Mouse (Mus musculus): ENCODE measurements around the gene A1bg. TPM values are rescaled to one million over a fixed set of nuclear protein-coding genes. Genes with fewer than 3 reads are reported as not detected.

A1bg gene
- polyA plus RNA-seq (2016; fragmentation: Nextera tagmentation; extraction: Ambion mirVana), result not detected in 2 replicates

DNA sequence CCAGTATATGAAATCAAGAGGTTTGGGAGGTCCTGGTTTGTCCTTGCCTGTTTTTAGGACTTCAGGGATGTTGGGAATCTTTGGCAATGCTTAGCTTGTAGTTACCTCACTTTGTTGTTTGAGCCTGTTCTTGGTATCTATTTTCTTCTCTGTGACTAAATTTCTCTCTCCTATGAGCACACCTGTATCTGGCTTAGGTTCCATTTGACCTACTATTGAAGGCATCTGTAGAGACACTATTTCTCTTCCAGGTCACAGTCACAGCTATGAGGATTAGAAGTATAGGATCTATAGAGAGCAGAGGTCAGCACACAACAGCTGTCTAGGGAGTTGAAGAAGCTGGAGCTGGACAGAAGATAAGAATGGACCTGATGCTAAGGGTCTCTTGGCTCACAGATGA is at the start of gene A1bg:
Gene A1bg, minus strand, starts transcription at position 101 of the 400 bp plus-strand sequence.
- H3K27ac ChIP-seq, result no peak within 1 kb of the TSS
- H3K4me2 ChIP-seq, result no peak within 1 kb of the TSS
- no peaks in the 10 kb centered on the region for H3K27me3 ChIP-seq
- H3K4me3 ChIP-seq (replicated peaks), result no peak within 1 kb of the TSS
- no peak within 1 kb of the TSS for H3K9ac ChIP-seq (replicated peaks)
- H3K4me1 ChIP-seq (replicated peaks), result no peaks in the 10 kb centered on the region
- H3K36me3 ChIP-seq, result no peaks in the 10 kb centered on the region
- no peak for ATAC-seq (ENCODE audit: insufficient number of reproducible peaks, insufficient read depth, low FRiP score, low TSS enrichment, low read depth)
- no peaks in the 10 kb centered on the region for H3K9me3 ChIP-seq

DNA sequence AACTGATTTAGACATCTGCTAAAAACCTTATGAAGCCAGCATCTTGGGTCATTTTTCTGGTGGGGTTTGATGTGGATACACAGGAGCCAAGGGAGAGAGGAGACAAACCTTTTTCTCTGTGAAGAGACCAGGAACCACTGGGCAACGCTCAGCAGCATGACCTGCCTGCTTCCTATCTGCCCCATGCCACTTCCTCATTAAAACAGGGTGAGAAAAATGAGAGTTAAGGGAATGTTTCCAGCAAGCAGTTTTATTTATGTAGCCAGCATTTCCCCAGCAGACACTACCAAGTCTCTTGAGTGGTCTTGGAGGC is 45.7 kb upstream of the A1bg start:
- H3K36me3 ChIP-seq, result no peaks in the 10 kb centered on the region
- H3K27ac ChIP-seq, result no peak overlapping the region
- H3K9me3 ChIP-seq, result no peaks in the 10 kb centered on the region
- no peaks in the 10 kb centered on the region for H3K27me3 ChIP-seq
- no peak overlapping the region for H3K4me3 ChIP-seq (replicated peaks)
- no peak overlapping the region for H3K9ac ChIP-seq (replicated peaks)
- no peak overlapping the region for H3K4me2 ChIP-seq
- ATAC-seq (ENCODE audit: insufficient number of reproducible peaks, insufficient read depth, low FRiP score, low TSS enrichment, low read depth), result no peak
- WGBS, result 70% methylated on average over 1 of the region's 1 CpGs
- H3K4me1 ChIP-seq (replicated peaks), result no peaks in the 10 kb centered on the region; the same call in 1 of the 2 replicates

DNA sequence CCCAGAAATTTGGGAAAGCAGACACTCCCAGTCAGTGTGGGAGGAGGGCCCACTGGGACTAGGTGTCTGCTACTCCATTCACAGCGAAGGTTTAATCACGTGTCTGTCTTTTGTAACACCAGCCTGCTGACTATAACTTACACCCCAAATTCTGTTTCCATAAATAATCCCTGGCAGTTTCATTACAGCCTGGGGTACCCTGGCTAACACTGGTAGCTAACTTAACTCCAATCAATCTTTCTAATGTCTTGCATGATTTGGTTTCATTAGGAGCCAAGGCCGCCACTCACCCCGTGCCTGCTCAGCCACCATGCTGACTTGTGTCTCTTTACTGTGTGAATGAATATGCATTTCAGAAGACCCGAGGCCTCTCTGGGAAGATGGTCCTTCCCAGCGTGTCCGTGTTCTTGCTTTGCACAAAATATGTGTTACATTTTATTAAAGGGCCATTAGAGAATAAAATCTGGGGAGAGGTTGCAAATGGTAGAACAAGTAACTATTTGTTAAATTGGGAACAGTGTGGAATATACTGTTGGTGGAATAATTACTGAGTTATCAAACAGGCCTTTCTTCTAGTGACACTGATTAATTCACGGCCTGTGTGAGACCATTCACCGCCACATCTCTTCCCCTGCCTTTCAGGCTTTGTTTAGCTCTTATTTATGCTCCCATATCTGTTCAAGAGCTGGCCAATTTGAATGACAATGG is 45.2 kb upstream of the A1bg start:
- Histone ChIP-seq H3K27me3 (no peaks in the 10 kb centered on the region), H3K4me1 (replicated peaks) (no peaks in the 10 kb centered on the region; the same call in 1 of the 2 replicates), H3K36me3 (no peaks in the 10 kb centered on the region), H3K4me3 (replicated peaks) (no peak overlapping the region), H3K4me2 (no peak overlapping the region), H3K9me3 (no peaks in the 10 kb centered on the region), H3K9ac (replicated peaks) (no peak overlapping the region), H3K27ac (no peak overlapping the region)
- 46% methylated on average over 9 of the region's 9 CpGs for WGBS
- no peak for ATAC-seq (ENCODE audit: insufficient number of reproducible peaks, insufficient read depth, low FRiP score, low TSS enrichment, low read depth)

DNA sequence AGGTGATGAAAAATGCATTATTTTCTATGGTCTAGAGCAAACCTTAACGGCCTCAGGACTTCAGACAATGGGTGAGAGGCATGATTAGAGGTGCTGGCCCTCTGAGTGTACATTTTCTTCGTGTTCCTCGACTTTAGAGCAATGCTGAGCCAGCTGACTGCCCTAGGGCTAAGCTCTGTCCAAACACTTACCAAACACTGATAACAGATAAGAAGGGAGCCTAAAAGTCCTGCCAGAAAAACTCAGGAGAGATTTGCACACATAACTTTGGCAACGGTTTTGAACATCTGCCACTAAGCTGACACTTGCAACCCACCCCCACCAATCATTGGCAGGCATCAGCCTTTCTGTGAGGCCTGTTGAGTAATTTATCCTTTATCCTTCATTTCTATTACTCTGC is 2.9 kb upstream of the A1bg start:
- ATAC-seq (ENCODE audit: insufficient number of reproducible peaks, insufficient read depth, low FRiP score, low TSS enrichment, low read depth), result no peak
- no peak overlapping the region for H3K27ac ChIP-seq
- no peaks in the 10 kb centered on the region for H3K9me3 ChIP-seq
- no peaks in the 10 kb centered on the region for H3K36me3 ChIP-seq
- no peaks in the 10 kb centered on the region for H3K27me3 ChIP-seq
- H3K4me1 ChIP-seq (replicated peaks), result no peaks in the 10 kb centered on the region
- no peak overlapping the region for H3K4me3 ChIP-seq (replicated peaks)
- H3K4me2 ChIP-seq, result no peak overlapping the region
- 74% methylated on average over 4 of the region's 4 CpGs for WGBS
- no peak overlapping the region for H3K9ac ChIP-seq (replicated peaks)

DNA sequence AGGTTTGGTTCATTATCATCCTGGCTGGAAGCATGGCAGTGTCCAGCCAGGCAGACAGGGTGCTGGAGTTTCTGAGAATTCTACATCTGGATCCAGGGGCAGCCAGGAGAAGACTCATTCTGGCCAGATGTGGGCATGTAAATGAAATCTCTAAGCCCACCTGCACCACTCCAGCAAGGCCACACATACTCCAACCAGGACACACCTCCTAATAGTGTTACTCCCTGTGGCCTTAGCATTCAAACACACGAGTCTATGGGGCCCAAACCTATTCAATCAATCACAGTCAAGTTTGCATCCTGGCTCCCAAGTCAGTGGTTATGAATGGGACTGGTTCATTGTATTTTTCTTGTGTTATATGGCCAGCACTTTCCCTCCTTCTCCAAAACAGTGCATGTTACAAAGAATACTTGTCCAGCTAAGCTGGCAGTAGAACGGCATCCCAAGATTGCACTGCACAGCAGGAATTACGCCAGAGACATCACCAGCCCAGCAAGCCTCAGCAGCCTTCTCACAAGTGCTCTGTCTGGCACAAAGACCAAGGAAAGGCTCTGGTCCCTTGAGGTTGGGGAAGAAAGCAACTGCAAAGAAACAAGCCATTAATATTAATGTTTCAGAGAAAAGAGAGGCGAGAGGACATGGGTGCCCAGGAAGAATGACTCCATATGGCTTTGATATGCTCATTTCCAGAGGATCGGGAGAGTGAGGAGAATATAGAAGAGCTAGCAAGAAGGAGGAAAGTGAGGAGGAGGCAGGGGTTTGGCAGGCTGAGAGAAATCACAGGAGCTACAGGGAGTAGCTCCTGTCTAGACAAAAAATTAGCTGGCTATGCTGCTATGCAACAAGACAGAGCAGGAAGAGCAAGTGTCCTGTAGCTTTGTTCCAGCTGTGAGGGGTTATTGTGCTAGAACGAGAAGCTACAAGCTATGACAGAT is 18.8 kb downstream of the A1bg start:
- Histone ChIP-seq H3K9ac (replicated peaks) (no peak overlapping the region), H3K27ac (no peak overlapping the region), H3K9me3 (no peaks in the 10 kb centered on the region), H3K4me2 (no peak overlapping the region), H3K4me3 (replicated peaks) (no peak overlapping the region), H3K4me1 (replicated peaks) (peaks cover 7% of the 10 kb centered on the region), H3K27me3 (no peaks in the 10 kb centered on the region; the same call in 1 of the 2 replicates), H3K36me3 (no peaks in the 10 kb centered on the region)
- WGBS, result 60% methylated on average over 6 of the region's 6 CpGs
- no peak for ATAC-seq (ENCODE audit: insufficient number of reproducible peaks, insufficient read depth, low FRiP score, low TSS enrichment, low read depth)

DNA sequence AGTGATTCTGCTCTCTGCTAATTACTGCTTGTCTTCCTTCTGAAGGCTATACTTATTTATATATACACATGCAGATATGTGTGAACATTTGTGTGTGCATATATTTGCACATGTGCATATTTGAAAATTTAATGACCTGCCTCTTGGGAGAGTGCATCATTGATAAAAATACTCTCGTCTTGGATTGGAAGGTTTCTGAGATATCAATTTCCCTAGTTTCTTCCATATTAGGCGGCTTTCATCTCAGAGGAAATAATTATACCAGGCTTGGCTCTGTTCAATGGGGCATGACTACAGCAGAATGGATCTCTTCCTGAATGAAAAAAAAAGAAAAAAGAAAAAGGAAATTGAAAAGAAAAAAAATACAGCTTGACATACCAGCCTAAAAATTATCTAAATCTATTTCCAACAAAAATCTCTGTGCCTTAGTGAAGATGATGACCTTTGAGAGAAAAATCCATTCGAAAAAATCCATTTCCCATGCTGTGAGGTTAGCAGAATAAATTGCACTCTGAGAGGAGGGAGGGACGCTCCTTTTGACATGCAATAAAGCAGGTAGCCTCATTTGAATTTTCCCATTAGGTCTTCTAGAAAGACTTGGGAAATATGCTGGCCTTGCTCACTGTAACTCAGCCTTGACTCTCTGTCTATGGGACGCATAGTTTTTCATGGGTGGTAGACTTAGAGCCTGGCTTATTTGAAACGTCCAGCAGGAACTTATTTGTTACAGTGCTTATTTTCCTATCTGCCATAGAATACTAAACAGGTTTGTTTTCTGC is 24.4 kb downstream of the A1bg start:
- H3K4me2 ChIP-seq, result no peak overlapping the region
- no peaks in the 10 kb centered on the region for H3K36me3 ChIP-seq
- H3K9ac ChIP-seq (replicated peaks), result no peak overlapping the region
- H3K27me3 ChIP-seq, result no peaks in the 10 kb centered on the region
- H3K9me3 ChIP-seq, result no peaks in the 10 kb centered on the region
- WGBS, result 74% methylated on average over 6 of the region's 6 CpGs
- H3K4me1 ChIP-seq (replicated peaks), result no peaks in the 10 kb centered on the region
- H3K27ac ChIP-seq, result no peak overlapping the region
- no peak overlapping the region for H3K4me3 ChIP-seq (replicated peaks)
- no peak for ATAC-seq (ENCODE audit: insufficient number of reproducible peaks, insufficient read depth, low FRiP score, low TSS enrichment, low read depth)

DNA sequence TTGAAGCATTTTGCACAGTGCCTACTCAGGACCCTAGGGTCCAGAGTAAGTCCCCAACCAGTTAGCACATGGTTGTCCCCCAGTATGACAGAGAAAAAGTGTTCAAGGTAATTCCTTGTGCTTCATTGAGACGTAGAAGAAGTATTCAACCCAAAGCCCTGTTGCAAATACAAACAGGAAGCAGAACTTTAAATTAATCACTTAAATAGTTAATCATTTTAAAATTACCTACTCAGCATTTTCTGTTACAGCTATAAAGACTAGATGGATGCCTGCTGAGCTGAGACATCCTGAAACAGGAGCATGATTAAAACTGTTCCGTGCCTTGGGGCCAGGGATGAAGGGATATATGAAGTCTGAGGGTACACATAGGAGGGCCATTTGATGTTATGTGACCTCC is 26.8 kb downstream of the A1bg start:
- no peaks in the 10 kb centered on the region for H3K36me3 ChIP-seq
- H3K27me3 ChIP-seq, result no peaks in the 10 kb centered on the region
- no peak overlapping the region for H3K9ac ChIP-seq (replicated peaks)
- no peak overlapping the region for H3K4me3 ChIP-seq (replicated peaks)
- H3K4me2 ChIP-seq, result no peak overlapping the region
- no peaks in the 10 kb centered on the region for H3K4me1 ChIP-seq (replicated peaks)
- 81% methylated on average over 2 of the region's 2 CpGs for WGBS
- no peaks in the 10 kb centered on the region for H3K9me3 ChIP-seq
- H3K27ac ChIP-seq, result no peak overlapping the region
- ATAC-seq (ENCODE audit: insufficient number of reproducible peaks, insufficient read depth, low FRiP score, low TSS enrichment, low read depth), result no peak

DNA sequence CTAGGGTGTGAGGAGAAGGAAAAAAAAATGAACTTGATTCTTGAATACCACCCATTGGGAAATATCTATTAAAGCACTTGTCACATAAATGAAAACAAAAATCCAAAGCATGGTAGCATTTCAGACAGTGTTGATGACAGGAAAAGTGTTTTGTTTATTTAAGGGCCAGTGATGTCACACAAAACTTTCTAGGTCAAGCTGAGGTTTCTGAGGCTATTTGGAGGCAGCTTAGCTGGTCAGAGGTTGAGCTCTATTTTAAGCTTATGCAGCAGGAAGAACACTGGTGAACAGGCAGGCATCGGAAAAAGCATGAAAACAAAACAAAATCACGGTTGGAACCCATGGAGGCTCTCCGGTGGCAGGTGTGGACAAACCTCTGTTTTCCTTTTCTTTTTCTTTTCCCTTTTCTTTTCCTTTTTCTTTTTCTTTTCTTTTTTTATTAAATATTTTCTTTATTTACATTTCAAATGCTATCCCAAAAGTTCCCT is 29.8 kb downstream of the A1bg start:
- no peak overlapping the region for H3K9ac ChIP-seq (replicated peaks)
- H3K9me3 ChIP-seq, result no peaks in the 10 kb centered on the region
- ATAC-seq (ENCODE audit: insufficient number of reproducible peaks, insufficient read depth, low FRiP score, low TSS enrichment, low read depth), result no peak
- WGBS, result 85% methylated on average over 3 of the region's 3 CpGs
- no peaks in the 10 kb centered on the region for H3K36me3 ChIP-seq
- H3K27ac ChIP-seq, result no peak overlapping the region
- H3K4me1 ChIP-seq (replicated peaks), result no peaks in the 10 kb centered on the region
- H3K4me2 ChIP-seq, result no peak overlapping the region
- H3K27me3 ChIP-seq, result no peaks in the 10 kb centered on the region
- H3K4me3 ChIP-seq (replicated peaks), result no peak overlapping the region

DNA sequence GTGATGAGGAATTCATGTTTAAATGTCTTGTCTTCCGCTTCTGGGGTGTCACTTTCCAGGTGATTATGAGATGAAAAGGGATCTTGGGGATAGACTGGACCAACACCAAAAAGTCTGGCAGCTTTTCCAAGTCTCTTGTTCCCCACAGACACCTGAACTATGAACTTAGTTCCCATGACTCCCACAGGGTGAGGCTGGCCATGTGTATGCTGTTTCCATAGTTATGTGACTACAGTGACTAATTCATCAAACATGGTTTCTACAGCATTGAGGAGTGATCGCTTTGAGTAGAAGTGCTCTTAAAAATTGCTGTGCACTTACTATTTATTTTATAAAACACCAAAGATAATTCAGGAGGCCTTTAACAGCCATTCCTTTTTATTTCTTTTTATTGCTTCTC is 34.1 kb downstream of the A1bg start:
- Histone ChIP-seq H3K4me2 (no peak overlapping the region), H3K4me3 (replicated peaks) (no peak overlapping the region), H3K27ac (no peak overlapping the region), H3K4me1 (replicated peaks) (no peaks in the 10 kb centered on the region), H3K9ac (replicated peaks) (no peak overlapping the region), H3K9me3 (no peaks in the 10 kb centered on the region), H3K27me3 (no peaks in the 10 kb centered on the region), H3K36me3 (no peaks in the 10 kb centered on the region)
- 83% methylated on average over 2 of the region's 2 CpGs for WGBS
- no peak for ATAC-seq (ENCODE audit: insufficient number of reproducible peaks, insufficient read depth, low FRiP score, low TSS enrichment, low read depth)

DNA sequence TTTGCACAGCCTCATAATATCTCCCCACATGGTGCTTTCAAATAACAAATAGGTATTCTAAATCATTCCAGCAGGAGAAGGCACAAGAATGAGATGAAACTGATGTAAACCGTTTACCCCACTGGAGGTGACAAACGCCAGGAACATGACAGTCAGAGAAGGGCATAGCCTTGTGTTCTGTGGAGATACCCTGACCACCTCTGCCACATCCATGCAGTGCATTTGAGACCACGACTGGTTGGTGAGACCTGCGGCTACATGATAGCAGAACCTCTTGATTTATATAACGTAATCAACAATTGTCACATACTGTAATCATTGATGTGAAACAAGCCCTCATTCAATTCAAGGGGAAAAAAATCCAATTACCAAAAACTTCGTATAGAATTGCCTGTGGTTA is 47.1 kb downstream of the A1bg start:
- ATAC-seq (ENCODE audit: insufficient number of reproducible peaks, insufficient read depth, low FRiP score, low TSS enrichment, low read depth), result no peak
- Histone ChIP-seq H3K9me3 (no peaks in the 10 kb centered on the region), H3K36me3 (no peaks in the 10 kb centered on the region), H3K4me1 (replicated peaks) (no peaks in the 10 kb centered on the region), H3K27me3 (no peaks in the 10 kb centered on the region), H3K4me3 (replicated peaks) (no peak overlapping the region), H3K9ac (replicated peaks) (no peak overlapping the region), H3K27ac (no peak overlapping the region), H3K4me2 (no peak overlapping the region)
- WGBS, result 88% methylated on average over 6 of the region's 6 CpGs

DNA sequence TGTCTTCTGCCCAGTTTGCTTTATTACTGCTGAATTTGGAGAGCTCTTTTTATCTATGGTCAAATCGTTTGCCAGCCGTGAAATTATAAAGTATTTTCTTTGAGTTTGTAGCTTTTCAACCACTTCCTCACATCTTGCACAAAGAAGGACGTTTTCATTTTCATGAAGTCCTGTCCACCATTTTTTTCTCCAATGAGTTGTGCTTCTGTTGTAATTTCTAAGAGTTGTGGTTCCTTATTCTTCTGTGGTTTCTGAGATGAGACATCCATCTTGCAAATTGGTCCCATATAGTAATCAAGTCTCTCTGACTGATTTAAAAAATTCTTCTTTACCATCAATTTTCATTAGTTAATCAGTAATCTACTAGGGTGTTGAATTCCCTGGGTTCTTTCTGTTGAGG is 60.4 kb downstream of the A1bg start:
- no peak for ATAC-seq (ENCODE audit: insufficient number of reproducible peaks, insufficient read depth, low FRiP score, low TSS enrichment, low read depth)
- Histone ChIP-seq H3K9ac (replicated peaks) (no peak overlapping the region), H3K4me1 (replicated peaks) (no peaks in the 10 kb centered on the region), H3K36me3 (no peaks in the 10 kb centered on the region), H3K27ac (no peak overlapping the region), H3K4me2 (no peak overlapping the region), H3K9me3 (no peaks in the 10 kb centered on the region), H3K4me3 (replicated peaks) (no peak overlapping the region), H3K27me3 (no peaks in the 10 kb centered on the region)
- WGBS, result 92% methylated on average over 3 of the region's 3 CpGs
